Mouse (Mus musculus) E14TG2a.4 (cell line): Measurements from ENCODE around the gene Samhd1.

Experiments used
- CTCF ChIP-seq: conservative IDR thresholded peaks from 2 replicates; pipeline ENCODE4 v1.5.1; 2014; ENCODE audit warnings: low read length
- NANOG ChIP-seq: IDR thresholded peaks from 2 replicates; pipeline ENCODE4 v1.6.1; 2014; ENCODE audit warnings: borderline replicate concordance, low read length, mixed read lengths
- POU5F1 ChIP-seq: IDR thresholded peaks from 2 replicates; pipeline ENCODE4 v1.6.1; 2014; ENCODE audit warnings: low read length, borderline replicate concordance

- TF ChIP-seq CTCF (no peak), NANOG (no peak), POU5F1 (no peak)
Measured at GRCm38 (mm10) chr2:157138808-157139207, 3.7 kb upstream of the Samhd1 start.
